Mouse (Mus musculus): ENCODE measurements around the gene Pbx1. TPM values are rescaled to one million over a fixed set of nuclear protein-coding genes. Genes with fewer than 3 reads are reported as not detected.

The Pbx1 gene
- polyA plus RNA-seq, 1 experiment from 2014 or later = 59.2 TPM

- Histone ChIP-seq H3K27me3 (ENCODE audit: control insufficient read depth, insufficient read depth, low read length) (no peaks in the 10 kb centered on the region), H3K9me3 (ENCODE audit: control insufficient read depth, low read length) (no peaks in the 10 kb centered on the region), H3K4me2 (replicated peaks; ENCODE audit: low read depth, low read length) (no peak overlapping the region), H3K9ac (ENCODE audit: low read depth, low read length) (no peak overlapping the region), H3K36me3 (ENCODE audit: control insufficient read depth, insufficient read depth, low read length) (no peaks in the 10 kb centered on the region), H3K4me1 (replicated peaks; ENCODE audit: control insufficient read depth, insufficient read depth, low read length) (peaks cover 9% of the 10 kb centered on the region), H3K27ac (ENCODE audit: low read depth, low read length) (no peak overlapping the region), H3K4me3 (ENCODE audit: low read depth, low read length) (no peak overlapping the region)
- no peak for DNase-seq (ENCODE audit: low spot score)
- WGBS = 96% methylated on average over 1 of the region's 1 CpGs
- no peak for ATAC-seq (ENCODE audit: low FRiP score)
Observed at GRCm38 (mm10) chr1:168322892-168323291, 109.2 kb downstream of the Pbx1 start.

GRCm38 (mm10) chr1:168319695-168320094 is 112.4 kb downstream of the Pbx1 start:
- ATAC-seq (ENCODE audit: low FRiP score) (no peak), DNase-seq (ENCODE audit: low spot score) (no peak)
- Histone ChIP-seq H3K36me3 (ENCODE audit: control insufficient read depth, insufficient read depth, low read length) (no peaks in the 10 kb centered on the region), H3K9ac (ENCODE audit: low read depth, low read length) (no peak overlapping the region), H3K27ac (ENCODE audit: low read depth, low read length) (no peak overlapping the region), H3K9me3 (ENCODE audit: control insufficient read depth, low read length) (no peaks in the 10 kb centered on the region), H3K4me1 (replicated peaks; ENCODE audit: control insufficient read depth, insufficient read depth, low read length) (peaks cover 3% of the 10 kb centered on the region; the same call in 1 of the 2 replicates), H3K4me3 (ENCODE audit: low read depth, low read length) (no peak overlapping the region), H3K4me2 (replicated peaks; ENCODE audit: low read depth, low read length) (no peak overlapping the region), H3K27me3 (ENCODE audit: control insufficient read depth, insufficient read depth, low read length) (no peaks in the 10 kb centered on the region)
- 85% methylated on average over 5 of the region's 5 CpGs for WGBS

GRCm38 (mm10) chr1:168318899-168319469 is 113.1 kb downstream of the Pbx1 start:
- ATAC-seq (ENCODE audit: low FRiP score) = no peak
- no peaks in the 10 kb centered on the region for H3K9me3 ChIP-seq (ENCODE audit: control insufficient read depth, low read length)
- no peak overlapping the region for H3K27ac ChIP-seq (ENCODE audit: low read depth, low read length)
- no peak for DNase-seq (ENCODE audit: low spot score)
- H3K9ac ChIP-seq (ENCODE audit: low read depth, low read length) = no peak overlapping the region
- H3K4me2 ChIP-seq (replicated peaks; ENCODE audit: low read depth, low read length) = no peak overlapping the region
- H3K4me3 ChIP-seq (ENCODE audit: low read depth, low read length) = no peak overlapping the region
- H3K4me1 ChIP-seq (replicated peaks; ENCODE audit: control insufficient read depth, insufficient read depth, low read length) = peaks cover 3% of the 10 kb centered on the region; the same call in 1 of the 2 replicates
- no peaks in the 10 kb centered on the region for H3K27me3 ChIP-seq (ENCODE audit: control insufficient read depth, insufficient read depth, low read length)
- H3K36me3 ChIP-seq (ENCODE audit: control insufficient read depth, insufficient read depth, low read length) = no peaks in the 10 kb centered on the region
- WGBS = 54% methylated on average over 13 of the region's 13 CpGs

- DNase-seq (ENCODE audit: low spot score) (no peak), ATAC-seq (ENCODE audit: low FRiP score) (no peak)
- H3K27ac ChIP-seq (ENCODE audit: low read depth, low read length) = no peak overlapping the region
- no peak overlapping the region for H3K4me2 ChIP-seq (replicated peaks; ENCODE audit: low read depth, low read length)
- no peak overlapping the region for H3K4me3 ChIP-seq (ENCODE audit: low read depth, low read length)
- no peaks in the 10 kb centered on the region for H3K27me3 ChIP-seq (ENCODE audit: control insufficient read depth, insufficient read depth, low read length)
- no peaks in the 10 kb centered on the region for H3K9me3 ChIP-seq (ENCODE audit: control insufficient read depth, low read length)
- H3K9ac ChIP-seq (ENCODE audit: low read depth, low read length) = no peak overlapping the region
- H3K36me3 ChIP-seq (ENCODE audit: control insufficient read depth, insufficient read depth, low read length) = no peaks in the 10 kb centered on the region
- 0 out of 2 replicates have a peak, but pooled peaks cover 2% of the 10 kb centered on the region for H3K4me1 ChIP-seq (replicated peaks; ENCODE audit: control insufficient read depth, insufficient read depth, low read length)
Observed at GRCm38 (mm10) chr1:168313772-168314171, 118.3 kb downstream of the Pbx1 start.

- no peak overlapping the region for H3K4me2 ChIP-seq (replicated peaks; ENCODE audit: low read depth, low read length)
- no peaks in the 10 kb centered on the region for H3K36me3 ChIP-seq (ENCODE audit: control insufficient read depth, insufficient read depth, low read length)
- H3K9ac ChIP-seq (ENCODE audit: low read depth, low read length) = no peak overlapping the region
- ATAC-seq (ENCODE audit: low FRiP score) (no peak), DNase-seq (ENCODE audit: low spot score) (no peak)
- H3K9me3 ChIP-seq (ENCODE audit: control insufficient read depth, low read length) = no peaks in the 10 kb centered on the region
- 0 out of 2 replicates have a peak, but pooled peaks cover 9% of the 10 kb centered on the region for H3K4me1 ChIP-seq (replicated peaks; ENCODE audit: control insufficient read depth, insufficient read depth, low read length)
- WGBS = 83% methylated on average over 7 of the region's 7 CpGs
- H3K4me3 ChIP-seq (ENCODE audit: low read depth, low read length) = no peak overlapping the region
- H3K27me3 ChIP-seq (ENCODE audit: control insufficient read depth, insufficient read depth, low read length) = no peaks in the 10 kb centered on the region
- H3K27ac ChIP-seq (ENCODE audit: low read depth, low read length) = no peak overlapping the region
Observed at GRCm38 (mm10) chr1:168312710-168313447, 119.2 kb downstream of the Pbx1 start.

DNA sequence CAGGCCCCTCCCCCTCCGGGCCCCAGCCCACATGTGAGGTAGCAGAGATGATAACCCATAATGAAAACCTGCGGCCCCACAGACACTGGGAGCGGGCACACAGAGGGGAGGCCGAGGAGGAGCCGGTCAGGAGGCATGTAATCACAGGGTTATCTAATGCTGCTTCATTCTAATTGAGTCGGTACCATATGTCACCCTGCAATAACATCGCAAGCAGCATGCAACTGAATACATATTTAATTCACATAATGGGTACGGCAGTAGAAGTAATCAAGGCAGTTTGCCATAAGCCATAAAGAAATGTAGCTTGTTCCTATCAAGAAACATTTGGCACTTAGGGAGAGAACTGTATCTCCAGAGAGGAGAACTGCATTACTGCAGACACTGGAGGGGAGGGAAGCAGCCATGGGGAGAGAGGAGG is 123.0 kb downstream of the Pbx1 start:
- H3K4me3 ChIP-seq (ENCODE audit: low read depth, low read length) = no peak overlapping the region
- peak overlapping the region; percentile 71 for H3K27ac ChIP-seq (ENCODE audit: low read depth, low read length)
- H3K9me3 ChIP-seq (ENCODE audit: control insufficient read depth, low read length) = no peaks in the 10 kb centered on the region
- peaks cover 11% of the 10 kb centered on the region; the same call in 1 of the 2 replicates for H3K4me1 ChIP-seq (replicated peaks; ENCODE audit: control insufficient read depth, insufficient read depth, low read length)
- no peak overlapping the region for H3K9ac ChIP-seq (ENCODE audit: low read depth, low read length)
- H3K27me3 ChIP-seq (ENCODE audit: control insufficient read depth, insufficient read depth, low read length) = no peaks in the 10 kb centered on the region
- 63% methylated on average over 8 of the region's 8 CpGs for WGBS
- H3K36me3 ChIP-seq (ENCODE audit: control insufficient read depth, insufficient read depth, low read length) = no peaks in the 10 kb centered on the region
- peak; percentile 79 for ATAC-seq (ENCODE audit: low FRiP score)
- DNase-seq (ENCODE audit: low spot score) = no peak
- H3K4me2 ChIP-seq (replicated peaks; ENCODE audit: low read depth, low read length) = no peak overlapping the region

GRCm38 (mm10) chr1:168307275-168308182 is 124.5 kb downstream of the Pbx1 start:
- Histone ChIP-seq H3K4me2 (replicated peaks; ENCODE audit: low read depth, low read length) (no peak overlapping the region), H3K9me3 (ENCODE audit: control insufficient read depth, low read length) (no peaks in the 10 kb centered on the region), H3K4me3 (ENCODE audit: low read depth, low read length) (no peak overlapping the region), H3K27ac (ENCODE audit: low read depth, low read length) (peak overlapping the region; percentile 71; the same call in 1 of the 2 replicates), H3K4me1 (replicated peaks; ENCODE audit: control insufficient read depth, insufficient read depth, low read length) (peaks cover 11% of the 10 kb centered on the region; the same call in 1 of the 2 replicates), H3K9ac (ENCODE audit: low read depth, low read length) (no peak overlapping the region), H3K27me3 (ENCODE audit: control insufficient read depth, insufficient read depth, low read length) (no peaks in the 10 kb centered on the region), H3K36me3 (ENCODE audit: control insufficient read depth, insufficient read depth, low read length) (no peaks in the 10 kb centered on the region)
- peak; percentile 21; the same call in 1 of the 2 replicates for ATAC-seq (ENCODE audit: low FRiP score)
- no peak for DNase-seq (ENCODE audit: low spot score)
- WGBS = 67% methylated on average over 14 of the region's 14 CpGs

GRCm38 (mm10) chr1:168300505-168300904 is 131.6 kb downstream of the Pbx1 start:
- no peaks in the 10 kb centered on the region for H3K36me3 ChIP-seq (ENCODE audit: control insufficient read depth, insufficient read depth, low read length)
- DNase-seq (ENCODE audit: low spot score) (no peak), ATAC-seq (ENCODE audit: low FRiP score) (no peak)
- WGBS = 74% methylated on average over 6 of the region's 6 CpGs
- H3K9me3 ChIP-seq (ENCODE audit: control insufficient read depth, low read length) = no peaks in the 10 kb centered on the region
- peak overlapping the region; percentile 76 for H3K27ac ChIP-seq (ENCODE audit: low read depth, low read length)
- no peak overlapping the region for H3K9ac ChIP-seq (ENCODE audit: low read depth, low read length)
- no peak overlapping the region for H3K4me2 ChIP-seq (replicated peaks; ENCODE audit: low read depth, low read length)
- no peaks in the 10 kb centered on the region; the same call in 1 of the 2 replicates for H3K4me1 ChIP-seq (replicated peaks; ENCODE audit: control insufficient read depth, insufficient read depth, low read length)
- H3K4me3 ChIP-seq (ENCODE audit: low read depth, low read length) = no peak overlapping the region
- H3K27me3 ChIP-seq (ENCODE audit: control insufficient read depth, insufficient read depth, low read length) = no peaks in the 10 kb centered on the region

Measured in hindbrain, embryonic 11.5 days (tissue).